Mouse (Mus musculus) myocyte (in vitro differentiated cells): Measurements from ENCODE around the gene Robo1.

ENCODE experiments used
- MAX ChIP-seq: IDR thresholded peaks from one replicate; pipeline ENCODE4 v1.6.1; 2011; ENCODE audit warnings: low read depth, mild to moderate bottlenecking, control low read depth
- POLR2A ChIP-seq: IDR thresholded peaks from one replicate; pipeline ENCODE4 v1.6.1; 2011; ENCODE audit warnings: low read depth, mild to moderate bottlenecking, control low read depth, moderate library complexity; ENCODE audit not compliant: insufficient read length
- SRF ChIP-seq: IDR thresholded peaks from one replicate; pipeline ENCODE4 v1.6.1; 2011; ENCODE audit warnings: low read depth; ENCODE audit not compliant: control insufficient read depth, insufficient read length
- USF1 ChIP-seq: IDR thresholded peaks from one replicate; pipeline ENCODE4 v1.6.1; 2011; ENCODE audit warnings: low read depth, mild to moderate bottlenecking, control low read depth, moderate library complexity

GRCm38 (mm10) chr16:72614898-72615297, 306.8 kb downstream of the Robo1 start:
- TF ChIP-seq USF1 (no peak), POLR2A (no peak), SRF (no peak), MAX (no peak)
